Mouse (Mus musculus): ENCODE results near the gene Bahd1. TPM values are rescaled to one million over a fixed set of nuclear protein-coding genes. Genes with fewer than 3 reads are reported as not detected.

Gene Bahd1
- polyA plus RNA-seq, 1 experiment from 2014 or later = 1.2 TPM

- Histone ChIP-seq H3K27ac (ENCODE audit: low read depth, low read length) (no peak overlapping the region), H3K9me3 (ENCODE audit: control insufficient read depth, low read length) (no peaks in the 10 kb centered on the region), H3K4me3 (ENCODE audit: low read length) (no peak overlapping the region), H3K36me3 (ENCODE audit: control insufficient read depth, insufficient read depth, low read length) (no peaks in the 10 kb centered on the region), H3K9ac (ENCODE audit: low read depth, low read length) (no peak overlapping the region), H3K27me3 (ENCODE audit: control insufficient read depth, insufficient read depth, low read length) (no peaks in the 10 kb centered on the region), H3K4me1 (ENCODE audit: control insufficient read depth, insufficient read depth, low read length) (no peaks in the 10 kb centered on the region), H3K4me2 (replicated peaks; ENCODE audit: low read depth, low read length) (no peak overlapping the region)
- no peak for ATAC-seq (ENCODE audit: low FRiP score, low TSS enrichment)
- 75% methylated on average over 7 of the region's 7 CpGs for WGBS
Measured at GRCm38 (mm10) chr2:118941341-118941740, 41.2 kb downstream of the Bahd1 start.

GRCm38 (mm10) chr2:118943232-118943631 lies 43.1 kb downstream of the Bahd1 start:
- Histone ChIP-seq H3K4me3 (ENCODE audit: low read length) (no peak overlapping the region), H3K4me2 (replicated peaks; ENCODE audit: low read depth, low read length) (no peak overlapping the region), H3K36me3 (ENCODE audit: control insufficient read depth, insufficient read depth, low read length) (no peaks in the 10 kb centered on the region), H3K27ac (ENCODE audit: low read depth, low read length) (no peak overlapping the region), H3K27me3 (ENCODE audit: control insufficient read depth, insufficient read depth, low read length) (no peaks in the 10 kb centered on the region), H3K9me3 (ENCODE audit: control insufficient read depth, low read length) (no peaks in the 10 kb centered on the region), H3K9ac (ENCODE audit: low read depth, low read length) (no peak overlapping the region), H3K4me1 (ENCODE audit: control insufficient read depth, insufficient read depth, low read length) (no peaks in the 10 kb centered on the region)
- no peak for ATAC-seq (ENCODE audit: low FRiP score, low TSS enrichment)
- 89% methylated on average over 6 of the region's 6 CpGs for WGBS

GRCm38 (mm10) chr2:118948818-118949217 lies 48.6 kb downstream of the Bahd1 start:
- no peaks in the 10 kb centered on the region for H3K36me3 ChIP-seq (ENCODE audit: control insufficient read depth, insufficient read depth, low read length)
- no peak for ATAC-seq (ENCODE audit: low FRiP score, low TSS enrichment)
- H3K27me3 ChIP-seq (ENCODE audit: control insufficient read depth, insufficient read depth, low read length) = no peaks in the 10 kb centered on the region
- no peaks in the 10 kb centered on the region for H3K4me1 ChIP-seq (ENCODE audit: control insufficient read depth, insufficient read depth, low read length)
- no peak overlapping the region for H3K9ac ChIP-seq (ENCODE audit: low read depth, low read length)
- no peaks in the 10 kb centered on the region for H3K9me3 ChIP-seq (ENCODE audit: control insufficient read depth, low read length)
- H3K4me2 ChIP-seq (replicated peaks; ENCODE audit: low read depth, low read length) = no peak overlapping the region
- H3K4me3 ChIP-seq (ENCODE audit: low read length) = no peak overlapping the region
- no peak overlapping the region for H3K27ac ChIP-seq (ENCODE audit: low read depth, low read length)
- WGBS = 78% methylated on average over 4 of the region's 4 CpGs

DNA sequence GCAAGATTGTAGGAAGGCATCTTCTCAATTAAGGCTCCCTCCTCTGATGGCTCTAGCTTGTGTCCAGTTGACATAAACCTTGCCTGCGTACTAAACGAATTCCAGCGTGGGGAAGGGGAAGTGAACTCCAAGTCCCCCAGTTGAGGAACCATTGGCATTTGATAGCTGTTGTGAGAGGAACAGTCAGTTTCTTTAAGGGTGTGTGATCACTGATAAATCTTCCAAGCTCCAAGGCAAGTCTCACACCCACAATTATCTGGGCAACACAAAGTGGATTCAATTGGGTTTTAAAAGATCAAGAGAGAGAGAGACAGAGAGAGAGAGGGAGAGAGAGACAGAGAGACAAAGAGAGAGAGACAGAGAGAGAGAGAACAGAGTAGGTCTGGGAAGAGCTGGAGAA lies 49.5 kb downstream of the Bahd1 start:
- Histone ChIP-seq H3K27me3 (ENCODE audit: control insufficient read depth, insufficient read depth, low read length) (no peaks in the 10 kb centered on the region), H3K9ac (ENCODE audit: low read depth, low read length) (no peak overlapping the region), H3K27ac (ENCODE audit: low read depth, low read length) (no peak overlapping the region), H3K4me3 (ENCODE audit: low read length) (no peak overlapping the region), H3K4me2 (replicated peaks; ENCODE audit: low read depth, low read length) (no peak overlapping the region), H3K4me1 (ENCODE audit: control insufficient read depth, insufficient read depth, low read length) (no peaks in the 10 kb centered on the region), H3K9me3 (ENCODE audit: control insufficient read depth, low read length) (no peaks in the 10 kb centered on the region), H3K36me3 (ENCODE audit: control insufficient read depth, insufficient read depth, low read length) (no peaks in the 10 kb centered on the region)
- ATAC-seq (ENCODE audit: low FRiP score, low TSS enrichment) = no peak
- WGBS = 71% methylated on average over 3 of the region's 3 CpGs

GRCm38 (mm10) chr2:118956497-118956896 lies 56.3 kb downstream of the Bahd1 start:
- no peaks in the 10 kb centered on the region for H3K4me1 ChIP-seq (ENCODE audit: control insufficient read depth, insufficient read depth, low read length)
- no peaks in the 10 kb centered on the region for H3K36me3 ChIP-seq (ENCODE audit: control insufficient read depth, insufficient read depth, low read length)
- no peak overlapping the region for H3K9ac ChIP-seq (ENCODE audit: low read depth, low read length)
- no peaks in the 10 kb centered on the region for H3K27me3 ChIP-seq (ENCODE audit: control insufficient read depth, insufficient read depth, low read length)
- H3K9me3 ChIP-seq (ENCODE audit: control insufficient read depth, low read length) = no peaks in the 10 kb centered on the region
- no peak overlapping the region for H3K27ac ChIP-seq (ENCODE audit: low read depth, low read length)
- ATAC-seq (ENCODE audit: low FRiP score, low TSS enrichment) = no peak
- no peak overlapping the region for H3K4me3 ChIP-seq (ENCODE audit: low read length)
- H3K4me2 ChIP-seq (replicated peaks; ENCODE audit: low read depth, low read length) = no peak overlapping the region
- 75% methylated on average over 5 of the region's 5 CpGs for WGBS

GRCm38 (mm10) chr2:118959644-118960043 lies 59.5 kb downstream of the Bahd1 start:
- H3K4me2 ChIP-seq (replicated peaks; ENCODE audit: low read depth, low read length) = no peak overlapping the region
- no peak overlapping the region for H3K4me3 ChIP-seq (ENCODE audit: low read length)
- no peak overlapping the region for H3K27ac ChIP-seq (ENCODE audit: low read depth, low read length)
- H3K9me3 ChIP-seq (ENCODE audit: control insufficient read depth, low read length) = no peaks in the 10 kb centered on the region
- 9% methylated on average over 2 of the region's 2 CpGs for WGBS
- no peaks in the 10 kb centered on the region for H3K4me1 ChIP-seq (ENCODE audit: control insufficient read depth, insufficient read depth, low read length)
- H3K27me3 ChIP-seq (ENCODE audit: control insufficient read depth, insufficient read depth, low read length) = no peaks in the 10 kb centered on the region
- no peak for ATAC-seq (ENCODE audit: low FRiP score, low TSS enrichment)
- no peak overlapping the region for H3K9ac ChIP-seq (ENCODE audit: low read depth, low read length)
- H3K36me3 ChIP-seq (ENCODE audit: control insufficient read depth, insufficient read depth, low read length) = no peaks in the 10 kb centered on the region

DNA sequence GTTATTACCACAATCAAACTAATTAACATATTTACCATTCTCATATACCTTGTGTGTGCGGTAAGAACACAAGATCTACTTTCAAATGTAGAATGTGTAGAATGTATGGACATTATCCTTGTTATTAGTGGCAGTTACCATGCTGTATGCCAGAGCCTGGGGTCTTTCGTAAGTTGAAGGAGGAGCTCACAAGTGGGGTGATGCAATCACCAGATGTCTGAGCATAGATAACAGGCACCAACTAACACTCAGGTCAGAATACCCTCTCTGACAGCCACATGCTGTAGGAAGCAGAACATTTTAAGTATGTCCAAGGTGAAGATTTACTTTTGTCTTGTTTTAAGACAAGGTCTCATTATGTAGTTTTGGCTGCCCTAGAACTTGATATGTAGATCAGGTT lies 60.2 kb downstream of the Bahd1 start:
- Histone ChIP-seq H3K27ac (ENCODE audit: low read depth, low read length) (no peak overlapping the region), H3K4me2 (replicated peaks; ENCODE audit: low read depth, low read length) (no peak overlapping the region), H3K27me3 (ENCODE audit: control insufficient read depth, insufficient read depth, low read length) (no peaks in the 10 kb centered on the region), H3K36me3 (ENCODE audit: control insufficient read depth, insufficient read depth, low read length) (no peaks in the 10 kb centered on the region), H3K9me3 (ENCODE audit: control insufficient read depth, low read length) (no peaks in the 10 kb centered on the region), H3K4me3 (ENCODE audit: low read length) (no peak overlapping the region), H3K4me1 (ENCODE audit: control insufficient read depth, insufficient read depth, low read length) (no peaks in the 10 kb centered on the region), H3K9ac (ENCODE audit: low read depth, low read length) (no peak overlapping the region)
- WGBS = 91% methylated on average over 2 of the region's 2 CpGs
- ATAC-seq (ENCODE audit: low FRiP score, low TSS enrichment) = no peak

- no peaks in the 10 kb centered on the region for H3K4me1 ChIP-seq (ENCODE audit: control insufficient read depth, insufficient read depth, low read length)
- no peaks in the 10 kb centered on the region for H3K9me3 ChIP-seq (ENCODE audit: control insufficient read depth, low read length)
- no peak for ATAC-seq (ENCODE audit: low FRiP score, low TSS enrichment)
- no peaks in the 10 kb centered on the region for H3K36me3 ChIP-seq (ENCODE audit: control insufficient read depth, insufficient read depth, low read length)
- no peak overlapping the region for H3K4me2 ChIP-seq (replicated peaks; ENCODE audit: low read depth, low read length)
- H3K27me3 ChIP-seq (ENCODE audit: control insufficient read depth, insufficient read depth, low read length) = no peaks in the 10 kb centered on the region
- 47% methylated on average over 2 of the region's 2 CpGs for WGBS
- H3K27ac ChIP-seq (ENCODE audit: low read depth, low read length) = no peak overlapping the region
- no peak overlapping the region for H3K9ac ChIP-seq (ENCODE audit: low read depth, low read length)
- no peak overlapping the region for H3K4me3 ChIP-seq (ENCODE audit: low read length)
Measured at GRCm38 (mm10) chr2:118961546-118961945, 61.4 kb downstream of the Bahd1 start.

GRCm38 (mm10) chr2:118963007-118963675 lies 63.0 kb downstream of the Bahd1 start:
- no peak overlapping the region for H3K4me2 ChIP-seq (replicated peaks; ENCODE audit: low read depth, low read length)
- H3K36me3 ChIP-seq (ENCODE audit: control insufficient read depth, insufficient read depth, low read length) = no peaks in the 10 kb centered on the region
- H3K4me1 ChIP-seq (ENCODE audit: control insufficient read depth, insufficient read depth, low read length) = no peaks in the 10 kb centered on the region
- H3K27me3 ChIP-seq (ENCODE audit: control insufficient read depth, insufficient read depth, low read length) = no peaks in the 10 kb centered on the region
- 55% methylated on average over 9 of the region's 9 CpGs for WGBS
- no peak overlapping the region for H3K9ac ChIP-seq (ENCODE audit: low read depth, low read length)
- H3K9me3 ChIP-seq (ENCODE audit: control insufficient read depth, low read length) = no peaks in the 10 kb centered on the region
- no peak overlapping the region for H3K27ac ChIP-seq (ENCODE audit: low read depth, low read length)
- ATAC-seq (ENCODE audit: low FRiP score, low TSS enrichment) = no peak
- H3K4me3 ChIP-seq (ENCODE audit: low read length) = no peak overlapping the region

Measured in kidney, embryonic 14.5 days (tissue).